Mouse (Mus musculus) G1E (cell line): ENCODE data around the gene Plcg1. TPM values are rescaled to one million over a fixed set of nuclear protein-coding genes. Genes with fewer than 3 reads are reported as not detected.
A peak's percentile ranks its signal among the peaks of the same experiment; 100 is the strongest.

Experiments used
- ATAC-seq: 2 replicates; pipeline ENCODE4 v1.8.0; 2016; ENCODE audit warnings: mild to moderate bottlenecking; ENCODE audit not compliant: insufficient number of reproducible peaks, poor library complexity, low FRiP score, severe bottlenecking; ENCODE audit errors: extremely low read depth
- DNase-seq: peaks from one replicate; pipeline ENCODE4 v3.0.0; 2012; ENCODE audit warnings: low spot score
- H3K27me3 ChIP-seq: 2 replicates; pipeline ENCODE4 v1.6.1; 2012; ENCODE audit warnings: mild to moderate bottlenecking, low read length, inconsistent platforms; ENCODE audit not compliant: insufficient read depth
- H3K36me3 ChIP-seq: replicated peaks from 2 replicates; pipeline ENCODE3; 2012; ENCODE audit warnings: mild to moderate bottlenecking, inconsistent platforms
- H3K4me1 ChIP-seq: 2 replicates; pipeline ENCODE4 v1.6.1; 2012; ENCODE audit warnings: low read depth, low read length, inconsistent platforms, mixed read lengths; ENCODE audit not compliant: insufficient read depth
- H3K4me3 ChIP-seq: 2 replicates; pipeline ENCODE4 v1.5.1; 2012; ENCODE audit warnings: low read depth, mild to moderate bottlenecking, inconsistent platforms, low read length, moderate library complexity, mixed read lengths
- H3K9me3 ChIP-seq: replicated peaks from 2 replicates; pipeline ENCODE4 v1.6.1; 2012; ENCODE audit warnings: inconsistent platforms
- CTCF ChIP-seq: IDR thresholded peaks from 2 replicates; pipeline ENCODE4 v1.5.1; 2012; ENCODE audit warnings: low read depth, low read length, inconsistent platforms, mixed read lengths
- GATA1 ChIP-seq: IDR thresholded peaks from 2 replicates; pipeline ENCODE4 v1.6.1; 2012; ENCODE audit warnings: borderline replicate concordance, low read length, inconsistent platforms, mixed read lengths
- GATA2 ChIP-seq: IDR thresholded peaks from 2 replicates; pipeline ENCODE4 v1.6.1; 2012; ENCODE audit warnings: low read depth, low read length, inconsistent platforms, borderline replicate concordance
- POLR2AphosphoS5 ChIP-seq: IDR thresholded peaks from 2 replicates; pipeline ENCODE4 v1.6.1; 2012; ENCODE audit warnings: low read depth, low read length, inconsistent platforms; ENCODE audit not compliant: insufficient replicate concordance
- TAL1 ChIP-seq: conservative IDR thresholded peaks from 2 replicates; pipeline ENCODE4 v1.6.1; 2012; ENCODE audit warnings: low read depth, low read length, inconsistent platforms, mixed read lengths
- polyA plus RNA-seq: library from polyadenylated mRNA; stranded (reverse); fragments of >175 nt; gene quantifications from 2 replicates; pipeline ENCODE4 v1.2.3, GENCODE M21; 2012
- total RNA-seq, 2 experiments: library from RNA; stranded (forward) in 1 of 2; stranded (reverse) in 1 of 2; fragments of 200-1000 nt in 1 of 2; fragments of >200 nt in 1 of 2; fragmentation: Nextera tagmentation in 1 of 2; gene quantifications; 2 replicates each; pipeline ENCODE4 v1.2.3; 2014 to 2017

Gene Plcg1
- 11.1 and 17.5 TPM in 2 replicates for total RNA-seq (2014; fragmentation: Nextera tagmentation)
- 31.5 and 38.9 TPM in 2 replicates for total RNA-seq (2017)
- 4.1 and 5.1 TPM in 2 replicates for polyA plus RNA-seq

DNA sequence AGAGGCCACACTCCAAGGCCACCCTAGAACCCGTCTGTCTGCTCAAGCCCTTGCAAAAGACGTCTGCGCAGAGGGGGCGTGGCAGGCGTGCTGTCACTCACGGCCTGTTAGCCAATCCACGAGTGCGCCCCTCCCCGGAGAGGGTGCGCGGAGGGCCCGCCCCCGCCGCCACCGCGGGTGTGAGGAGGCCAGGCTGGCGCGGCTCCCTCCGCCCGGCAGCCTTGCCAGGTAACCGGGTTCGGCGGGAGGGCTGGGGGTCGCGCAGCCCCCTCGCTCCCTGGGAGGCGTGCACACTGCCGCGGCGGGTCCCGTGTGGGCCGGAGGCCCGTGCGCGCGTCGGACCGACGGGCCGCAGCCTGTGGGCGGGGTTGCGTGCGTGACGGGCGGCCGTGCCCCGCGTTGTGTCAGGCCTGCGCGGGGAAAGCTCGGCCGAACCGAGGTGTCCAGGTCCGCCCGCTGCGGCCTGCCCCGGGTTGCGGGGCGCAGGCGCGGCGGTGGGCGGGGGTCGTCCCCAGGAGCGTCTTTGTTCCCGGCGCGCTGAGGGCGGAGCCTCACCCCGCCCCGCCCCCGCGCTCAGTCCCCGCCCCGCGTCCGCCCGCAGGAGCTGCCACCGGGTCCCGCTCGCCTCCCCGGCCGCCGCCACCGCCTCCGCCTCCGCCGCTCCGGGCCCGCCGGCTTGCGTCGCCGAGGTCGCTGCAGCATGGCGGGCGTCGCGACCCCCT lies at the start of gene Plcg1:
TSS of gene Plcg1 (plus strand) at position 184 of the 722 bp plus-strand sequence.
- Histone ChIP-seq H3K4me3 (peak within 1 kb of the TSS; percentile 97), H3K9me3 (no peaks in the 10 kb centered on the region), H3K4me1 (peaks cover 23% of the 10 kb centered on the region), H3K27me3 (peaks cover 14% of the 10 kb centered on the region), H3K36me3 (peaks cover 24% of the 10 kb centered on the region)
- ATAC-seq, result peak; percentile 93
- no peak for TF ChIP-seq TAL1
- no peak for TF ChIP-seq CTCF
- no peak for TF ChIP-seq GATA2
- no peak for TF ChIP-seq GATA1
- no peak for TF ChIP-seq POLR2AphosphoS5
- peak; percentile 93 for DNase-seq

DNA sequence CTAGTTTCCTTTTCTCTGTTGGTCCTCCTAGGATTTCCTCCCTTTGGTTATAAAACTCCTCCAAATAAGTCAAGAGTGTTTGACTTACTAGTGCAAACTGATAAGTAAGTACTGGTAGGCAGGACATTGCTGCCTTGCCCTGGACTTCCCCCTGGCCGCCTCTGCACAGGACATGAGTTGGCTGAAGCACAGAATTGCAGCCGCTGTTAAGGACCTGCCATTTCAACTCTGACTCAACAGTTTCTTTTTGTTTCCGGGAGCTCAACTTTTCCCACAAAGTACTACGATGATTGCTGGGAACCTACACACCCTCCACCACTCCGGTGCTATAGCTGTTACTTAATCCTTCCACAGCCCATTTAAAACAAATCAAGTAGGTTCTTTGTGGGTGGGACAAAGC lies 30.8 kb upstream of the Plcg1 start:
- Histone ChIP-seq H3K9me3 (no peaks in the 10 kb centered on the region), H3K27me3 (no peaks in the 10 kb centered on the region), H3K4me1 (peaks cover 4% of the 10 kb centered on the region; the same call in 1 of the 2 replicates), H3K4me3 (no peak overlapping the region), H3K36me3 (peaks cover 73% of the 10 kb centered on the region)
- TF ChIP-seq CTCF (no peak), POLR2AphosphoS5 (no peak), GATA2 (no peak), TAL1 (no peak), GATA1 (no peak)
- DNase-seq, result no peak
- ATAC-seq, result peak; percentile 55

DNA sequence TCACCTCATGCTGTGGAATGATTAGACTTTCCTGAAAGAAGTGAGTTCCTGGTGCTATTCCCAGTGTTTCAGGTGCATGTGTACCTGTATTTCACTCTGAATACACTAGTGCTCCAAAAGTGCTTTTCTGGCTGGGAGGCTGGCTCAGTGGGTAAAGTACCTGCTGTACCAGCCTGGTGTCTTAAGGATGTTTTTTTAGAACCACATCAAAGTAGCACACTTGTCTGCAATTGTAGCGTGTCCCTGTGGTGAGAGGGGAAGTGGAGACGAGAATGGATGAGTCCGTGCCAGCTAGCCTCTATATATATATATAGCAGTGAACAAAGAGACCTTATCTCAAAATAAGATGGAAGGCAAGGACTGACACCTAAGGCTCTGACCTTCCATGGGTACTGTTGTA lies 29.5 kb upstream of the Plcg1 start:
- H3K36me3 ChIP-seq, result peaks cover 76% of the 10 kb centered on the region
- peaks cover 6% of the 10 kb centered on the region; the same call in 1 of the 2 replicates for H3K4me1 ChIP-seq
- H3K9me3 ChIP-seq, result no peaks in the 10 kb centered on the region
- H3K4me3 ChIP-seq, result no peak overlapping the region
- TF ChIP-seq TAL1 (no peak), GATA2 (no peak), GATA1 (no peak), POLR2AphosphoS5 (no peak), CTCF (no peak)
- H3K27me3 ChIP-seq, result no peaks in the 10 kb centered on the region
- ATAC-seq (no peak), DNase-seq (no peak)

DNA sequence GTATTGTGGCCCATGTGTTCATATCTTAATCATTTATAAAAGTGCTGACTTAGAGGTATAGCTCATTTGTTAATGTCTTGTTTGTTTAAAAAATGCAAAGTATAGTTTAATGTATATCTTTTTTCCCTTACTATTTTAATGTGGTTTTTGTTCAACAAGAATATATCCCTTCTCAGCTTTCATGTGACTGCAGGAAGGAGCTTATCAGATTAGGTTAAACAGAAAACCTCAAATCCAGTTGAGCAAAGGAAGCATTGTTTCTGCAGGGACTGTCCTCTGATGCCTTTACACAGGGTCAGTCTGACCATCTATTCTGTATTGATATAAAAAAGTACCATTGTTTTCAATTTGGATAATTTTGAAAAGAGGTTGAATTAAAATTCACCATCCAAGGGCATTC lies 28.3 kb upstream of the Plcg1 start:
- TF ChIP-seq GATA1 (no peak), POLR2AphosphoS5 (no peak), GATA2 (no peak), TAL1 (no peak), CTCF (no peak)
- Histone ChIP-seq H3K4me1 (peaks cover 10% of the 10 kb centered on the region; the same call in 1 of the 2 replicates), H3K4me3 (no peak overlapping the region), H3K9me3 (no peaks in the 10 kb centered on the region), H3K36me3 (peaks cover 79% of the 10 kb centered on the region), H3K27me3 (no peaks in the 10 kb centered on the region)
- ATAC-seq, result 0 out of 2 replicates have a peak, but pooled peaks have one; percentile 9
- DNase-seq, result no peak

DNA sequence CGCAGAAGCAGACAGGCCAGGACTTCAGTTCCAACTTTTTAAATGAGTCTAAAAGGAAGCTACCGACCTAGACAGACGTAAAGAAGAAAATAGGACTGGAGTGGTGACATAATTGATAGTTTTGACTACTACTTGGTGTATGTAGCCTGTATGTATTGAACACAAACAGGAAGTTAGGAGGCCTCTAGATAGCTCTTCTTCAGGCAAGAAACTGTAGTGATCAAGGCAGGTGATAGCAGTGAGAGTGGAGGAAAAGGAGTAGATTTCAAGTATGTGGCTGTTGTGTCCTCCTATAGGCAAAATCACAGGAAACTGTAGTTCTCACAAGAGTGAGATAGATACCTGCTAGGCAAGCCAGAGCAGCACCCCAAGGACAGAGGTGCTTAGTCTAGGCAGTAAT lies 23.4 kb upstream of the Plcg1 start:
- ATAC-seq, result peak; percentile 61

DNA sequence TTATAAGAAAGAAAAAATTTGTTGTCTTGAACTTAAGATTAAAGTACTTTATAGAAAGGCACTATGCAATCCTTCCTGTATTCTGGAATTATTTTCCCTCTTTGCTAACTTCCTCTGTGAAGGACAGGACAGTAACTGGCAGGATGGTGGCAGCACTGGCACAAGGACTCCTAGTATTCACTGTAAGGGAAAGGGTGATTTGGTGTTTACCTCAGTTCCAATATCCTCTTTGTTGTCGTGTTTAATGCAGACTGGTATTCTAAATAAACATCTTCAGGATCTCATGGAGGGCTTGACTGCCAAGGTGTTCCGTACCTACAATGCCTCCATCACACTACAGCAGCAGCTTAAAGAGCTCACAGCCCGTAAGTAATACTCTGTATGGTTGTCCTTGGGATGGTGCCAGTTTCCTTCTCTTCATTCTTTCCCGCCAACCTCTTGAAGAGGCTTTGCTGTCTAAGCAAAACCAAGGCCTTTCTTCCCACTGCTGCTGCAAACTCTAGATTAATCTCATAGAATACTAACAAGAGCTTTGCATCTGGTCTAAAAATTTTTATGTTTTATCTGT lies 15.6 kb upstream of the Plcg1 start:
- peaks cover 93% of the 10 kb centered on the region for H3K36me3 ChIP-seq
- no peak overlapping the region for H3K4me3 ChIP-seq
- no peaks in the 10 kb centered on the region for H3K9me3 ChIP-seq
- TF ChIP-seq TAL1, result no peak
- TF ChIP-seq GATA1, result no peak
- no peak for TF ChIP-seq GATA2
- no peak for TF ChIP-seq POLR2AphosphoS5
- TF ChIP-seq CTCF, result no peak
- H3K27me3 ChIP-seq, result no peaks in the 10 kb centered on the region
- H3K4me1 ChIP-seq, result no peaks in the 10 kb centered on the region
- DNase-seq, result no peak
- ATAC-seq, result no peak

More for the DNA sequence above, 23.4 kb upstream of the Plcg1 start:
- peaks cover 83% of the 10 kb centered on the region for H3K36me3 ChIP-seq
- TF ChIP-seq CTCF (no peak), TAL1 (no peak), GATA1 (no peak)
- no peaks in the 10 kb centered on the region for H3K27me3 ChIP-seq
- no peaks in the 10 kb centered on the region for H3K9me3 ChIP-seq
- no peak for DNase-seq
- peaks cover 7% of the 10 kb centered on the region; the same call in 1 of the 2 replicates for H3K4me1 ChIP-seq
- no peak overlapping the region for H3K4me3 ChIP-seq

DNA sequence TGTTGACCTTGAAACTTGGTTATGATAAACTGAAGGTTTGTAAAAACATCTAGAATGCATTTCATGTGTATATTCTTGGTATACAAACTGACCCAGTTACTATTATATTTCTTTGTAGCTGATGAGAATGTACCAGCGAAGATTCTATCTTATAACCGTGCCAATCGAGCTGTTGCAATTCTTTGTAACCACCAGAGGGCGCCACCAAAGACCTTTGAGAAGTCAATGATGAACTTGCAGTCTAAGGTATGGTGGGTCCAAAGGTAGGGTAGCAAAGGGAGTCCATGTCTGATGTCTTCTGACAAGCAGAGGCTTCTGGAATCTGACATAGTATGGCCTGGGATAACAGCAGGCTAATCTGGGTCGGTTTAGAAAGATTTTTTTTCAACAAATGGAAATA lies 13.8 kb upstream of the Plcg1 start:
- Histone ChIP-seq H3K4me1 (no peaks in the 10 kb centered on the region), H3K27me3 (no peaks in the 10 kb centered on the region), H3K9me3 (no peaks in the 10 kb centered on the region), H3K36me3 (peaks cover 89% of the 10 kb centered on the region), H3K4me3 (no peak overlapping the region)
- no peak for DNase-seq
- no peak for TF ChIP-seq GATA1
- TF ChIP-seq CTCF, result peak; percentile 27; the same call in 1 of the 2 replicates
- no peak for ATAC-seq
